In genomic region chr15:102424657-102425056, GRCm38 (mm10) we compare ENCODE assay signal across 21 mouse cellular contexts. TPM values are rescaled to one million over a fixed set of nuclear protein-coding genes. Genes with fewer than 3 reads are reported as not detected.
"Had no signal": no experiment of that assay in that cellular context is flagged by ENCODE, and none has a peak within 500 bp of the region (broad histone marks: within the 10 kb centered on the region; RNA-seq: fewer than 3 reads in every experiment).

No protein-coding gene starts in this region.

- H3K27ac ChIP-seq: lung, embryonic 15.5 days; macrophage; midbrain, embryonic 13.5 days; midbrain, embryonic 15.5 days; neural tube, embryonic 12.5 days; stomach, embryonic 15.5 days; stomach, postnatal 0 days had no signal

- H3K4me3 ChIP-seq: lung, embryonic 15.5 days; megakaryocyte, embryonic 14.5 days; midbrain, embryonic 13.5 days; midbrain, embryonic 15.5 days; neural tube, embryonic 12.5 days; stomach, embryonic 15.5 days had no signal

- DNase-seq: liver, postnatal 0 days; lung, adult 2 months; lung, postnatal 14 days; lung, postnatal 36 days; right cerebral cortex, postnatal 14 days; thymus, adult 2 months; thymus, postnatal 25 days; thymus, postnatal 4 days had no signal

- H3K4me1 ChIP-seq: lung, embryonic 15.5 days; midbrain, embryonic 13.5 days; midbrain, embryonic 15.5 days; neural tube, embryonic 12.5 days; stomach, embryonic 15.5 days had no signal

- H3K9me3 ChIP-seq: lung, embryonic 15.5 days; megakaryocyte, embryonic 14.5 days; midbrain, embryonic 13.5 days; midbrain, embryonic 15.5 days; neural tube, embryonic 12.5 days; stomach, embryonic 15.5 days had no signal

- H3K9ac ChIP-seq: liver, postnatal 0 days; lung, embryonic 15.5 days; midbrain, embryonic 13.5 days; midbrain, embryonic 15.5 days; neural tube, embryonic 12.5 days; stomach, embryonic 15.5 days had no signal

- H3K27me3 ChIP-seq: lung, embryonic 15.5 days; megakaryocyte, embryonic 14.5 days; midbrain, embryonic 13.5 days; midbrain, embryonic 15.5 days; neural tube, embryonic 12.5 days; stomach, embryonic 15.5 days had no signal

- ATAC-seq: liver, postnatal 0 days; midbrain, embryonic 13.5 days; midbrain, embryonic 15.5 days had no signal

- H3K4me2 ChIP-seq: lung, embryonic 15.5 days; midbrain, embryonic 11.5 days; midbrain, embryonic 13.5 days; midbrain, embryonic 15.5 days; neural tube, embryonic 12.5 days; stomach, embryonic 15.5 days had no signal

RNA-seq across cellular contexts. Expression of gene Amhr2, which starts 20.5 kb away (rescaled TPM):
- total RNA-seq: megakaryocyte progenitor cell, adult 5-6 weeks had no signal

RNA-seq across cellular contexts. Expression of gene Sp7, which starts 57.7 kb away (rescaled TPM):
- total RNA-seq: megakaryocyte progenitor cell, adult 5-6 weeks; monocyte, adult 5-6 weeks; neutrophil, adult 5-6 weeks had no signal
- polyA plus RNA-seq: liver, postnatal 0 days; macrophage; spleen, adult 2 months had no signal
